Mouse (Mus musculus) forebrain, embryonic 11.5 days (tissue): ENCODE results near the gene Stfa3. TPM values are rescaled to one million over a fixed set of nuclear protein-coding genes. Genes with fewer than 3 reads are reported as not detected.

Experiments used
- ATAC-seq: fragments of 200-750 bp; cut with Nextera tagmentation; replicated peaks from 2 replicates; pipeline ENCODE4 v1.8.0; 2017; ENCODE audit warnings: moderate TSS enrichment; ENCODE audit not compliant: low FRiP score
- DNase-seq: peaks from one replicate; pipeline ENCODE4 v3.0.0-alpha.2; 2017; ENCODE audit warnings: low spot score
- H3K27ac ChIP-seq: fragments of 300-500 bp; sonication (generic); 2 replicates; pipeline ENCODE4 v1.5.1; 2014; ENCODE audit warnings: low read depth, low read length
- H3K27me3 ChIP-seq: fragments of 300-500 bp; sonication (generic); 2 replicates; pipeline ENCODE4 v1.6.1; 2014; ENCODE audit warnings: mild to moderate bottlenecking, low read length, mixed read lengths; ENCODE audit not compliant: control insufficient read depth, insufficient read depth
- H3K36me3 ChIP-seq: fragments of 300-500 bp; sonication (generic); 2 replicates; pipeline ENCODE4 v1.6.1; 2014; ENCODE audit warnings: mild to moderate bottlenecking, low read length, moderate library complexity, mixed read lengths; ENCODE audit not compliant: control insufficient read depth, insufficient read depth
- H3K4me1 ChIP-seq: fragments of 300-500 bp; sonication (generic); replicated peaks from 2 replicates; pipeline ENCODE4 v1.6.1; 2014; ENCODE audit warnings: low read length, mixed read lengths; ENCODE audit not compliant: control insufficient read depth, insufficient read depth
- H3K4me2 ChIP-seq: fragments of 300-500 bp; sonication (generic); 2 replicates; pipeline ENCODE4 v1.6.1; 2014; ENCODE audit warnings: low read depth, mild to moderate bottlenecking, low read length, moderate library complexity, mixed read lengths; ENCODE audit not compliant: severe bottlenecking
- H3K4me3 ChIP-seq: fragments of 300-500 bp; sonication (generic); 2 replicates; pipeline ENCODE4 v1.5.1; 2014; ENCODE audit warnings: low read depth, low read length
- H3K9ac ChIP-seq: fragments of 300-500 bp; sonication (generic); 2 replicates; pipeline ENCODE4 v1.6.1; 2014; ENCODE audit warnings: low read length
- H3K9me3 ChIP-seq: fragments of 300-500 bp; sonication (generic); 2 replicates; pipeline ENCODE4 v1.6.1; 2016; ENCODE audit warnings: low read length, mixed read lengths; ENCODE audit not compliant: control insufficient read depth
- WGBS: fragments of 180-500 bp; shearing (Covaris S2); extraction: QIAGEN DNeasy Blood & Tissue Kit; methylation state at CpG from one replicate; pipeline ENCODE4 v1.1.7; 2014; 5-methylcytosine and 5-hydroxymethylcytosine counted together
- polyA plus RNA-seq: library from polyadenylated mRNA; unstranded; fragments of >200 nt; fragmentation: Nextera tagmentation; extraction: Ambion mirVana; gene quantifications from 2 replicates; pipeline ENCODE4 v1.2.1, GENCODE M21; 2014

Stfa3 gene
- not detected in 2 replicates for polyA plus RNA-seq

DNA sequence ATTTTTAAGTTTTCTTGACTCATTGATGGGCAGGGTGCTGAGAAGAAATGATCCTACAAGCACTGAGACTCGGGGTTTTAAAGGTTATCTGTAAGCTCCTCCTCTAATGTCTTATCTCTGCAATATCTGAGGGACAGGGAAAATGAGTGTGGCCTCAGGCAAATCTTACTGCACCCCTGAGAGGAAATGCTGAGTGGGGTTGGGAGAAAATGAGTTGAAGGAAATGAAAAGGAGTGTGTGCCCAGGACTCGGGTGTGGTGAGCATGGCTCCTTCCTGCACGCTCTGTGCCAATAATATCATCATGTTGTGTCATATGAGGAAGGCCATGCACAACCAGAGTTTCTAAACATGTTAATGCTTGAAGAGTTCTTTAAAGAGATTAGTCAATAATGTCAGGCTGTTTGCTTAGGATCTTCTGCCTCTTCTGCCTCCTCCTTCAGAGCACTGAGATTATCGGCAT, at the start of gene Stfa3:
Gene Stfa3, minus strand, starts transcription at position 51 of the 461 bp plus-strand sequence.
- Histone ChIP-seq H3K4me1 (no peaks in the 10 kb centered on the region), H3K4me3 (no peak within 1 kb of the TSS), H3K9me3 (no peaks in the 10 kb centered on the region), H3K4me2 (no peak within 1 kb of the TSS), H3K27ac (no peak within 1 kb of the TSS), H3K36me3 (no peaks in the 10 kb centered on the region), H3K9ac (no peak within 1 kb of the TSS), H3K27me3 (no peaks in the 10 kb centered on the region)
- 86% methylated on average over 4 of the region's 4 CpGs for WGBS
- ATAC-seq, result no peak
- DNase-seq, result no peak

DNA sequence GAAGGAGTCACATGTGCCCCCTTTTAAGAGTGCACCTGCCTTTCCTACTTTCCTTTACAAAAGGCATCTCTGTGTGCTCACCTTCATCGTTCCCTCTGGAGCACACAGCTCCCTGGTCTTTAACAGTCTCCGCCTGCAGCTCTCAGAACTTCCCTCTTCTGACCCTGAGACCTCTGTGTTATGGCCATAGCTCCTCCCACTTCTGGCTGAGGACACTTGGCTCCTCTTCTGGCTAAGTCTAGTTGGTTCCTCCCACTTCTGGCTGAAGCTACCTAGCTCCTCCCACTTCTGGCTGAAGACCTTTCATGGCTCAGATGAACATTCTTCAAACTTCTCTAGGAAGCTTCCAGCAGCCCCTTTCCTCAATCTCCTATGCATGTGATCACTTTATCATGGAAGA, 47.1 kb upstream of the Stfa3 start:
- Histone ChIP-seq H3K27me3 (no peaks in the 10 kb centered on the region), H3K9me3 (no peaks in the 10 kb centered on the region), H3K9ac (no peak overlapping the region), H3K4me2 (no peak overlapping the region), H3K4me1 (no peaks in the 10 kb centered on the region), H3K4me3 (no peak overlapping the region), H3K27ac (no peak overlapping the region), H3K36me3 (no peaks in the 10 kb centered on the region)
- ATAC-seq, result no peak
- 85% methylated on average over 2 of the region's 2 CpGs for WGBS
- DNase-seq, result no peak

DNA sequence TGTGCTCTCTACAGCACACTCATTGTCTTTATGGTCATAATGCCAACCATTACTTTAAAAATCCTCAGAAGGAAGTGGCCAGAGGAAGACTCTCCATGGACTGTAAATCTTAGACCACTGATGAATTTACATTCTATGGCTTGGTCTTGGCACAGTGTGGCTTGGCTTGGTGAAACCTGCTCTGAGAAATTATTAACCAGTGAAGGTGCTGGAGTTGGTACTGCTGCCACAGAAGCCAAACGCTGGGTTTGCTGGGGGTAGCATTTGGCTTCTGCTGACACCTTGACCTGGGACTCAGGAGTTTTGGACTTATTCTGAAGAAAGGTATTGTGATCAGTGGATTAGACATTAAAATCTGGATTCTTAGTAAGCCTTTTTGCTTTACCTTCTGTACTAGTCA, 37.2 kb upstream of the Stfa3 start:
- ATAC-seq (no peak), DNase-seq (no peak)

DNA sequence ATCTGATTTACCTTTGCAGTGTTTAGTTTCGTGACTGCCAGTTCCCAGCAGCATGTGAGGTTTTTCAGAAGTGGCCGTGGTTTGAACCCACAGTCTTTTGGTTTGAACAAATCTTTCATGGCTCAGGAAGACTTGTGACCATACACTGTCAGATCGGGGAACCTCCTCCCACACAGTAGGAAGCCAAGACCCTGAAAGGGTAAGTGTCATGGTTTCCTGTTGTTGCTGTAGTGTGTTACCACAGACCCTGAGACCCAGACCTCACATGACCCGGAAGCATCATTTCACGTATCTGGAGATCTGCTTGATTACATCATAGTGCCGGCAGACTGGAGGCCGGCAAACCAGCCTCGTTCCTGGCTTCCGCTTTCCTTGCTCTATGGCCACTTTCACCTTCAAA, 21.7 kb upstream of the Stfa3 start:
- no peaks in the 10 kb centered on the region for H3K27me3 ChIP-seq
- DNase-seq, result no peak

More for the DNA sequence above, 37.2 kb upstream of the Stfa3 start:
- Histone ChIP-seq H3K4me3 (no peak overlapping the region), H3K9me3 (no peaks in the 10 kb centered on the region), H3K27me3 (no peaks in the 10 kb centered on the region), H3K4me1 (no peaks in the 10 kb centered on the region), H3K9ac (no peak overlapping the region), H3K27ac (no peak overlapping the region), H3K36me3 (no peaks in the 10 kb centered on the region), H3K4me2 (no peak overlapping the region)
- 86% methylated on average over 1 of the region's 1 CpGs for WGBS

DNA sequence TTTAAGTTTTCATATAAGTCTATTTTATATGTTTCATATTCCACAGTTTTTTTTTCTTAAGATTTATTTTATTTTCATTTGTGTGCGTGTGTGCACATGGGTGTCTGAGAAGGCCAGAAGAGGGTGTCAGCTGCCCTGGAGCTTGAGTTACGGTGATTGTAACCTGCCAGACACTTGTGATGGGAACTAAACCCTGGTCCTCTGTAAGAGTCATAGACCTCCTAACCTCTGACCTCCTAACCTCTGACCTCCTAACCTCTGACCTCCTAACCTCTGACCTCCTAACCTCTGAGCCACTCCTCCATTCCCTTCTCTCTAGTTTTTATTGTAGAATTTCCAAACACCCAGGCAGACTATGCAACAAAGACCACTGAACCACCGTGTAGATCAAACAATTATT, 20.3 kb upstream of the Stfa3 start:
- Histone ChIP-seq H3K9ac (no peak overlapping the region), H3K4me1 (0 out of 2 replicates have a peak, but pooled peaks cover 3% of the 10 kb centered on the region), H3K4me3 (no peak overlapping the region), H3K27me3 (no peaks in the 10 kb centered on the region), H3K27ac (no peak overlapping the region), H3K4me2 (no peak overlapping the region), H3K36me3 (no peaks in the 10 kb centered on the region), H3K9me3 (no peaks in the 10 kb centered on the region)
- ATAC-seq (no peak), DNase-seq (no peak)
- WGBS, result 95% methylated on average over 3 of the region's 3 CpGs

More for the DNA sequence above, 21.7 kb upstream of the Stfa3 start:
- 85% methylated on average over 9 of the region's 9 CpGs for WGBS
- Histone ChIP-seq H3K9me3 (no peaks in the 10 kb centered on the region), H3K4me2 (no peak overlapping the region), H3K27ac (no peak overlapping the region), H3K9ac (no peak overlapping the region), H3K4me1 (no peaks in the 10 kb centered on the region), H3K4me3 (no peak overlapping the region), H3K36me3 (no peaks in the 10 kb centered on the region)
- no peak for ATAC-seq

DNA sequence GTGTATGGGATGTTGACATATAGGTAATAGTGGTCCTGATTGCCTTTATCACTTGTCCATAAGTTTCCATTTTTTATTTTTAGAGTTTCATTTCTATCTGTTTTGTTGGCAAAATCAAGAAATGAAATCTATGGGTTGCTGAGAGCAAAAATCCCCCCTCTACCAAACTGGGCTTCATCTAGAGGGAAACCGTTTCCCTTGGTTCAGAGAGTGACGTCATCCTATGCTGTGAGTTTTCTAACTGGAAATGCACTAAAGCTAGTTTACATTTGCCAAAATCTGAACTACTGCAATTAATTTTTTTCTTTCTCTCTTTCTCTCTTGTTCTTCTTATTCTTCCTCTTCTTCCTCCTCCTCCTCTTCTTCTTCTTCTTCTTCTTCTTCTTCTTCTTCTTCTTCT, 19.7 kb upstream of the Stfa3 start:
- no peak for DNase-seq
- H3K9me3 ChIP-seq, result no peaks in the 10 kb centered on the region
- no peak overlapping the region for H3K27ac ChIP-seq
- H3K4me2 ChIP-seq, result no peak overlapping the region
- H3K9ac ChIP-seq, result no peak overlapping the region
- H3K36me3 ChIP-seq, result no peaks in the 10 kb centered on the region
- H3K4me3 ChIP-seq, result no peak overlapping the region
- H3K27me3 ChIP-seq, result no peaks in the 10 kb centered on the region
- no peak for ATAC-seq
- 0 out of 2 replicates have a peak, but pooled peaks cover 3% of the 10 kb centered on the region for H3K4me1 ChIP-seq
- 86% methylated on average over 2 of the region's 2 CpGs for WGBS

DNA sequence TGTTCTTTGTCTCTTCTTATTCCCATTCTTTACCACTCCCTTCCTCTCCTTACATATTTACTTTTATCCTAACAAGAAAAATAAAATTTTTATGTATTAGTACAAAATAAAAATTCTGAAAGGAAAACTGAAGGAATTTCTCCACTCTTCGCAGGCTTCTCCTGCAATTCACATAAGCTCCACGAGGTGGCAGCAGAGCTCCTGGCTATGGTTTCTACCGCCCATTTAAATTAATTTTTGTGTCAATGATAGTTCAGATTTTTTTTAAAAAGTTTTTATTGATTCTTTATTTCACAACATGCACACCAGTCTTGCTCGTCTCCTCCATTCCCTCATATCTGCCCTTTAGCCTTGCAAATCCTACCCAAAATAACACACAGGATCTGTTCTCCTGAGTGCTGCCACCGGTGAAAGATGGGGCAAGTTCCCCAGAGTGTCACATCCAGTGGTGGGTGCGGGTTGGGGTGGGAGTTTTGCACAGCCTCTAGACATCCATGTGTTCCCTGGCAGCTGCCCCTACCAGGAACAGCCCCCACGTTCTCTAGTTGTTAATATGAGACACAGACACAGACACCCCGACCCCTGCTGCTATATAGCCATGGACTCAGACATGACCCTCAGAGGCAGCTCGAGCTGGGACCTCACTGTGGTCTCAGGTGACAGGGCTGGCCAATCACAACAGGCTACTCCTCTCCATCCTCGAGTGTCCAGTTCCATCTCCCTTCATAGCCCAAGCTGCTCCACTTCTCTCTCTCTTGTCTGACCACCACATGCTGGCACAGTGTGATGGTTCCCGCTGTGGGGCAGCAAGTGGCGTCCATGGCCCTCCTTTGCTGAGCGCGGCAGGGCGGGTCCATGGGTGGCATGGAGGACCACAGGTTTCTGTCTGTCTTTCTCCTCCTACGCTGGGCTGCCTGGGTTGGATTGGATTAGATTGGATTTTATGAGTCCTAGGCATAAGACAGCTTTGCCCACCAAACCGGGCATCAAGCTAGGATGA, 18.3 kb upstream of the Stfa3 start:
- DNase-seq, result peak; percentile 57

GRCm38 (mm10) chr16:36471066-36471633, 16.0 kb upstream of the Stfa3 start:
- Histone ChIP-seq H3K27ac (no peak overlapping the region), H3K9ac (no peak overlapping the region), H3K4me1 (0 out of 2 replicates have a peak, but pooled peaks cover 3% of the 10 kb centered on the region), H3K4me2 (no peak overlapping the region), H3K36me3 (no peaks in the 10 kb centered on the region), H3K4me3 (no peak overlapping the region), H3K27me3 (no peaks in the 10 kb centered on the region), H3K9me3 (no peaks in the 10 kb centered on the region)
- DNase-seq (no peak), ATAC-seq (no peak)
- WGBS, result 53% methylated on average over 13 of the region's 13 CpGs

More for the DNA sequence above, 18.3 kb upstream of the Stfa3 start:
- no peaks in the 10 kb centered on the region for H3K9me3 ChIP-seq
- no peaks in the 10 kb centered on the region for H3K36me3 ChIP-seq
- no peaks in the 10 kb centered on the region for H3K27me3 ChIP-seq
- no peak overlapping the region for H3K27ac ChIP-seq
- WGBS, result 52% methylated on average over 17 of the region's 17 CpGs
- H3K9ac ChIP-seq, result no peak overlapping the region
- ATAC-seq, result peak; percentile 53
- no peak overlapping the region for H3K4me2 ChIP-seq
- H3K4me1 ChIP-seq, result 0 out of 2 replicates have a peak, but pooled peaks cover 3% of the 10 kb centered on the region
- no peak overlapping the region for H3K4me3 ChIP-seq
